Mouse (Mus musculus): Measurements from ENCODE around the gene Ptgir. TPM values are rescaled to one million over a fixed set of nuclear protein-coding genes. Genes with fewer than 3 reads are reported as not detected.
A peak's percentile ranks its signal among the peaks of the same experiment; 100 is the strongest.

Ptgir gene
- polyA plus RNA-seq, 1 experiment, result 0.11 TPM

GRCm38 (mm10) chr7:16874190-16874589 lies 32.1 kb upstream of the Ptgir start:
- H3K4me1 ChIP-seq (ENCODE audit: control insufficient read depth, insufficient read depth, low read length), result peaks cover 8% of the 10 kb centered on the region
- no peaks in the 10 kb centered on the region for H3K27me3 ChIP-seq (ENCODE audit: control insufficient read depth, insufficient read depth, low read length)
- peak overlapping the region; percentile 55; the same call in 1 of the 2 replicates for H3K27ac ChIP-seq (ENCODE audit: insufficient read depth, low read length)
- peak; percentile 84 for DNase-seq
- H3K4me3 ChIP-seq (replicated peaks; ENCODE audit: insufficient read depth, low read depth, low read length), result peak overlapping the region; percentile 49
- 5% methylated on average over 17 of the region's 17 CpGs for WGBS
- TF ChIP-seq POLR2A (IDR thresholded peaks at IDR 0.05; ENCODE audit: borderline replicate concordance, insufficient read depth, low read length) (no peak), CTCF (IDR thresholded peaks at IDR 0.05; ENCODE audit: borderline replicate concordance, insufficient read depth, low read depth, low read length) (peak; percentile 95)

DNA sequence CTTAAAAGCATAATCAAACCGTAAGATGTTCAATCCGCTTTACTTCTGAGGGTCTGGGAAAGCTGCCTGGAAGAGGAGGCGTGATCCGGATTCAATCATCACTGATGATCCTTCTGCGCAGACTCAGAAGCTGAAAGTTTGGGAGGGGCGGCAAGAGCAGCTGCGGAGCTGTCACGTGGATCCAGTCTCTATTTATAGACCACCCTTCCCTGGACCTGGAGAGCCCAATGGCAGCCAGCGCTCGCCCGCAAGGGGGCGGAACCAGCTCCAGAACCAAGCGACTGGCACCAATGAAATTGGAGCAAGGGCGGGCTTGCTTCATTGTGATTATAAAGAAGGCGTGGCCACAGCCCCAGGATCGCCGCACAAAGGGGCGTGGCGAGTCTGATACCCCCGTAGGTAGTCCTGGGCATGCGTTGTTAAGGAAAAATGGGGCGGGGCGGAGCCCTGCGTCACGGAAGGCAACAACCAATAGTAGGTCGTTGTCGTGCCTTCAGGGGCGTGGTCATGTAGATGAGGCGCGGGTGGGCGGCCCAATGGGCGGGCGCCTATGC lies 31.5 kb upstream of the Ptgir start:
- DNase-seq, result peak; percentile 99 to 100
- under 1% methylated on average over 33 of the region's 33 CpGs for WGBS
- Histone ChIP-seq H3K4me3 (replicated peaks; ENCODE audit: insufficient read depth, low read depth, low read length) (peak overlapping the region; percentile 49), H3K27me3 (ENCODE audit: control insufficient read depth, insufficient read depth, low read length) (no peaks in the 10 kb centered on the region), H3K4me1 (ENCODE audit: control insufficient read depth, insufficient read depth, low read length) (peaks cover 8% of the 10 kb centered on the region), H3K27ac (ENCODE audit: insufficient read depth, low read length) (peak overlapping the region; percentile 55; the same call in 1 of the 2 replicates)
- TF ChIP-seq POLR2A (IDR thresholded peaks at IDR 0.05; ENCODE audit: borderline replicate concordance, insufficient read depth, low read length), result peak; percentile 61; the same call in 1 of the 2 replicates
- no peak for TF ChIP-seq CTCF (IDR thresholded peaks at IDR 0.05; ENCODE audit: borderline replicate concordance, insufficient read depth, low read depth, low read length)

DNA sequence AGATGAGACGGTGACA lies 31.2 kb upstream of the Ptgir start, which contains the start of gene Dact3:
Gene Dact3 (plus strand): TSS at position 8 of the 16 bp plus-strand sequence.
- peaks cover 8% of the 10 kb centered on the region for H3K4me1 ChIP-seq (ENCODE audit: control insufficient read depth, insufficient read depth, low read length)
- no peak for TF ChIP-seq CTCF (IDR thresholded peaks at IDR 0.05; ENCODE audit: borderline replicate concordance, insufficient read depth, low read depth, low read length)
- TF ChIP-seq POLR2A (IDR thresholded peaks at IDR 0.05; ENCODE audit: borderline replicate concordance, insufficient read depth, low read length), result no peak
- WGBS, result 0% methylated on average over 1 of the region's 1 CpGs

DNA sequence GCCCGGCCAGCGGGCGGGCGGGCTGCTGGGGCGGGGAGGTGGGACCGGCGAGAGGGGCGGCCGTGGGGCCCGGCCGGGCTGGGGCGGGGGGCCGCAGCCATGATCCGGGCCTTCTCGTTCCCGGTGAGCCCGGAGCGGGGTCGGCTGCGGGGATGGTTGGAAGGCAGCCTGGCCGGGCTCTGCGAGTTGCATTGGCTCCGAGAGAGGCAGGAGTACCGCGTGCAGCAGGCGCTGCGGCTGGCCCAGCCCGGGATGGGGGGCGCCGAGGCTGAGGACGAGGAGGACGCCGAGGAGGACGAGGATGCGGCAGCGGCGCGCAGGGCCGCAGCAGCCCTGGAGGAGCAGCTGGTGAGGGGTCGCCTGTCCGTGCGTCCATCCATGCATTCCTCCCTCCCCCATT lies 31.0 kb upstream of the Ptgir start:
- Histone ChIP-seq H3K4me3 (replicated peaks; ENCODE audit: insufficient read depth, low read depth, low read length) (peak overlapping the region; percentile 100), H3K4me1 (ENCODE audit: control insufficient read depth, insufficient read depth, low read length) (peaks cover 8% of the 10 kb centered on the region), H3K27me3 (ENCODE audit: control insufficient read depth, insufficient read depth, low read length) (no peaks in the 10 kb centered on the region), H3K27ac (ENCODE audit: insufficient read depth, low read length) (peak overlapping the region; percentile 40; the same call in 1 of the 2 replicates)
- DNase-seq, result no peak
- no peak for TF ChIP-seq POLR2A (IDR thresholded peaks at IDR 0.05; ENCODE audit: borderline replicate concordance, insufficient read depth, low read length)
- TF ChIP-seq CTCF (IDR thresholded peaks at IDR 0.05; ENCODE audit: borderline replicate concordance, insufficient read depth, low read depth, low read length), result no peak
- under 1% methylated on average over 41 of the region's 42 CpGs for WGBS

More for the DNA sequence above, 31.2 kb upstream of the Ptgir start, which contains the start of gene Dact3:
- Histone ChIP-seq H3K4me3 (replicated peaks; ENCODE audit: insufficient read depth, low read depth, low read length) (peak within 1 kb of the TSS; percentile 100), H3K27ac (ENCODE audit: insufficient read depth, low read length) (peak within 1 kb of the TSS; percentile 55; the same call in 1 of the 2 replicates), H3K27me3 (ENCODE audit: control insufficient read depth, insufficient read depth, low read length) (no peaks in the 10 kb centered on the region)
- DNase-seq, result no peak

DNA sequence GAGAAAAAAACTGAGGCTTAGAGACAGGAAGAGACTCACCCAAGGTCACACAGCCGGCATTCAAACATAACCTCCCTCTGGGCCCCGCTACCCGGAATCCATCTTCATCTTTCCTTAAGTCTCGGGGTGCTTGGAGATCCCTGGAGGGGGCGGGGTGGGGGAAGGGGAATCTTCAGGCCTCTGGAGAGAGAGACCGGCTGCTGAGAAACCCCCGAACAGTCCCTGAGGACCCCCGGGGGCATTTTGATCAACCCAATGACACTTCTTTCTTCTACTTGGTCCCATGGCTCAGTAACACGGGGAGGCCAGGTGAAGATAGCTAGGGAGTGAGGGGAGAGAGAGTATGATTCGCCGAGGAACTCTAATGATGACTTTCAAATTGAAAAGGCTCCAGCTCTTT lies 30.3 kb upstream of the Ptgir start:
- Histone ChIP-seq H3K27me3 (ENCODE audit: control insufficient read depth, insufficient read depth, low read length) (no peaks in the 10 kb centered on the region), H3K27ac (ENCODE audit: insufficient read depth, low read length) (no peak overlapping the region), H3K4me3 (replicated peaks; ENCODE audit: insufficient read depth, low read depth, low read length) (peak overlapping the region; percentile 100), H3K4me1 (ENCODE audit: control insufficient read depth, insufficient read depth, low read length) (peaks cover 8% of the 10 kb centered on the region)
- TF ChIP-seq CTCF (IDR thresholded peaks at IDR 0.05; ENCODE audit: borderline replicate concordance, insufficient read depth, low read depth, low read length) (no peak), POLR2A (IDR thresholded peaks at IDR 0.05; ENCODE audit: borderline replicate concordance, insufficient read depth, low read length) (no peak)
- WGBS, result 12% methylated on average over 11 of the region's 11 CpGs
- no peak for DNase-seq

DNA sequence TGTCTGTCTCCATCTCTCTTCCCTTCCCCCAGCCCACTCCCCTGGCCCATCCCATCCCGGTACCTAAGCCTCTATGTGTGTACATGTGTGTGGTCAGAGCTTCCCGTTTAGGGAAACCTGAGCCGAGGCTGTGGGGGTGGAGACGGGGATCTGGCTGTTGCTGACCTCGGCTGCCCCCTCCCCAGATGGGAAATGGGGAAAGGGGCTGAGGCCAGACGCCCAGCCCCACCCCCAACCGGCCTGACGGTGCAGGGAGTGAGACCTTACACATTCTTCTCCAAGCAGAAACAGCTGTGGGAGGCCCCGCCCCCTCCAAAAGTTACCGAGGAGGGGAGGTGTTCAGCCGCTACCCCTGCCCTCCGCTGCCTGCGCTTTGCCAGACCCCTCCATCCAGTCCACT lies 29.7 kb upstream of the Ptgir start:
- WGBS, result 22% methylated on average over 13 of the region's 13 CpGs
- no peak overlapping the region for H3K27ac ChIP-seq (ENCODE audit: insufficient read depth, low read length)
- H3K4me3 ChIP-seq (replicated peaks; ENCODE audit: insufficient read depth, low read depth, low read length), result peak overlapping the region; percentile 100
- peaks cover 8% of the 10 kb centered on the region for H3K4me1 ChIP-seq (ENCODE audit: control insufficient read depth, insufficient read depth, low read length)
- TF ChIP-seq CTCF (IDR thresholded peaks at IDR 0.05; ENCODE audit: borderline replicate concordance, insufficient read depth, low read depth, low read length) (no peak), POLR2A (IDR thresholded peaks at IDR 0.05; ENCODE audit: borderline replicate concordance, insufficient read depth, low read length) (no peak)
- DNase-seq, result peak in 1 of 2 experiments; percentile 33
- H3K27me3 ChIP-seq (ENCODE audit: control insufficient read depth, insufficient read depth, low read length), result no peaks in the 10 kb centered on the region

GRCm38 (mm10) chr7:16877717-16878116 lies 28.6 kb upstream of the Ptgir start:
- WGBS, result 89% methylated on average over 3 of the region's 3 CpGs
- Histone ChIP-seq H3K27ac (ENCODE audit: insufficient read depth, low read length) (no peak overlapping the region), H3K4me3 (replicated peaks; ENCODE audit: insufficient read depth, low read depth, low read length) (no peak overlapping the region), H3K4me1 (ENCODE audit: control insufficient read depth, insufficient read depth, low read length) (peaks cover 8% of the 10 kb centered on the region; the same call in 1 of the 2 replicates), H3K27me3 (ENCODE audit: control insufficient read depth, insufficient read depth, low read length) (no peaks in the 10 kb centered on the region)
- no peak for DNase-seq
- TF ChIP-seq CTCF (IDR thresholded peaks at IDR 0.05; ENCODE audit: borderline replicate concordance, insufficient read depth, low read depth, low read length), result no peak
- TF ChIP-seq POLR2A (IDR thresholded peaks at IDR 0.05; ENCODE audit: borderline replicate concordance, insufficient read depth, low read length), result no peak

GRCm38 (mm10) chr7:16879796-16880547 lies 26.3 kb upstream of the Ptgir start:
- 55% methylated on average over 9 of the region's 9 CpGs for WGBS
- no peak for TF ChIP-seq POLR2A (IDR thresholded peaks at IDR 0.05; ENCODE audit: borderline replicate concordance, insufficient read depth, low read length)
- TF ChIP-seq CTCF (IDR thresholded peaks at IDR 0.05; ENCODE audit: borderline replicate concordance, insufficient read depth, low read depth, low read length), result no peak

More at GRCm38 (mm10) chr7:16879796-16880547, 26.3 kb upstream of the Ptgir start:
- Histone ChIP-seq H3K4me3 (replicated peaks; ENCODE audit: insufficient read depth, low read depth, low read length) (no peak overlapping the region), H3K4me1 (ENCODE audit: control insufficient read depth, insufficient read depth, low read length) (peaks cover 8% of the 10 kb centered on the region; the same call in 1 of the 2 replicates), H3K27me3 (ENCODE audit: control insufficient read depth, insufficient read depth, low read length) (no peaks in the 10 kb centered on the region), H3K27ac (ENCODE audit: insufficient read depth, low read length) (0 out of 2 replicates have a peak overlapping the region, but pooled peaks have one; percentile 4)
- no peak for DNase-seq
